Mouse (Mus musculus) T-helper 17 cell (primary cell): ENCODE results near the gene 4933430I17Rik.

Experiments used
- in situ Hi-C, 2 experiments: fragments of 300-600 bp; cut with MboI, MseI; formaldehyde crosslinking; loops; 1 replicate in 1 of 2; 2 replicates in 1 of 2; pipeline ENCODE4 v1.15.1; 2025; ENCODE audit warnings: high pct_unique_total_duplicates in 2 of 2

Gene 4933430I17Rik

DNA sequence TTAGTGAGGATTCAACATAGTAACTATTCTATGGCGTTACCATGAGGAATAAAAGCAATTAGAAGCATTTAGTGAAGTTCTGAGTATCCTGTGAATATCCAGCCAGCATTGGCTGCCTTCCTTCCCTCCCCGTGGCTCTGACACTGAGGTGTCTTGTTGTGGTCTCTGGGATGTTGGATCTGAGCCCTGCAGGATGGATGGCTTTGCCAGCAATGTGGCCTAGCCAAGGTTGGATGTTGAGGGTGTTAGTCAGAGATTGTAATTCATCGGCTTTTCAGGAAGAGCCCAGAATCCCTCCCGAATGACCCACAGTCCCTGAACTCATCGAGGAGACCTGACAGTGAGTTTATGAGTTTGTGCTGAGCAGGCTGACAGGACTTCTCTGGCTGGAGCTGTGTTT lies 70.9 kb downstream of the 4933430I17Rik start:
- in situ Hi-C loops: no loop called here
